Mouse (Mus musculus) liver, embryonic 11.5 days (tissue): Measurements from ENCODE around the gene Olfr1410. TPM values are rescaled to one million over a fixed set of nuclear protein-coding genes. Genes with fewer than 3 reads are reported as not detected.

Experiments used
- ATAC-seq: fragments of 200-750 bp; cut with Nextera tagmentation; replicated peaks from 2 replicates; pipeline ENCODE4 v1.8.0; 2017; ENCODE audit warnings: moderate number of reproducible peaks, mild to moderate bottlenecking, moderate TSS enrichment, moderate library complexity; ENCODE audit not compliant: low FRiP score
- DNase-seq: peaks from one replicate; pipeline ENCODE4 v3.0.0-alpha.2; 2017; ENCODE audit warnings: low spot score
- H3K27ac ChIP-seq: fragments of 300-500 bp; sonication (generic); 2 replicates; pipeline ENCODE4 v1.5.1; 2014; ENCODE audit warnings: mild to moderate bottlenecking, low read depth, low read length, control low read depth
- H3K27me3 ChIP-seq: fragments of 300-500 bp; sonication (generic); replicated peaks from 2 replicates; pipeline ENCODE4 v1.6.1; 2014; ENCODE audit warnings: low read length, mixed read lengths; ENCODE audit not compliant: control insufficient read depth, insufficient read depth
- H3K36me3 ChIP-seq: fragments of 300-500 bp; sonication (generic); 2 replicates; pipeline ENCODE4 v1.6.1; 2014; ENCODE audit warnings: mild to moderate bottlenecking, low read length, moderate library complexity, mixed read lengths; ENCODE audit not compliant: control insufficient read depth, insufficient read depth
- H3K4me1 ChIP-seq: fragments of 300-500 bp; sonication (generic); replicated peaks from 2 replicates; pipeline ENCODE4 v1.6.1; 2014; ENCODE audit warnings: low read length, mixed read lengths; ENCODE audit not compliant: control insufficient read depth, insufficient read depth
- H3K4me2 ChIP-seq: fragments of 300-500 bp; sonication (generic); 2 replicates; pipeline ENCODE4 v1.6.1; 2014; ENCODE audit warnings: mild to moderate bottlenecking, control low read depth, moderate library complexity
- H3K4me3 ChIP-seq: fragments of 300-500 bp; sonication (generic); 2 replicates; pipeline ENCODE4 v1.5.1; 2014; ENCODE audit warnings: low read depth, low read length, control low read depth
- H3K9ac ChIP-seq: fragments of 300-500 bp; sonication (generic); 2 replicates; pipeline ENCODE4 v1.6.1; 2014; ENCODE audit warnings: low read depth, low read length, control low read depth
- H3K9me3 ChIP-seq: fragments of 300-500 bp; sonication (generic); 2 replicates; pipeline ENCODE4 v1.6.1; 2016; ENCODE audit warnings: low read length, inconsistent platforms, mixed read lengths; ENCODE audit not compliant: control insufficient read depth
- WGBS: fragments of 180-500 bp; shearing (Covaris S2); extraction: QIAGEN DNeasy Blood & Tissue Kit; methylation state at CpG from one replicate; pipeline ENCODE4 v1.1.7; 2014; 5-methylcytosine and 5-hydroxymethylcytosine counted together
- polyA plus RNA-seq: library from polyadenylated mRNA; unstranded; fragments of >200 nt; fragmentation: Nextera tagmentation; extraction: Ambion mirVana; gene quantifications from 2 replicates; pipeline ENCODE4 v1.2.1, GENCODE M21; 2014

The Olfr1410 gene
- polyA plus RNA-seq, 1 experiment from 2014 or later = not detected

DNA sequence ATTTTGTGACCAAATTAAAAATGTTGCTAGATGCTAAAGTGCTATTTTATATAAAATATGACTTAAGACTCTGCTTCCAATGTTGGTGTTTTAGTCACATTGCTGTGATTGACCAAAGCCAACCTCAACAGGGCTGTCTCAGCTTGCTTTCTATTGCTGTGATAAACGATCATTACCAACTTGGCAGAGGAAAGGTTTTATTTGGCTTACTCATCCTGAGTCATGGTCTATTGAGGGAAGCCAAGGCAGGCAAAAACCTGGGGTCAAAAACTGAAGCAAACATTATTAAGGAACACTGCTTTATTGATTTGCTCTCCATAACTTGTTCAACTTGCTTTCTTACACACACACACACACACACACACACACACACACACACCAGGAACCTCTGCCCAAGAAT is 10.5 kb downstream of the Olfr1410 start:
- no peaks in the 10 kb centered on the region for H3K27me3 ChIP-seq
- WGBS = 74% methylated on average over 1 of the region's 1 CpGs
- no peak for DNase-seq
- no peak overlapping the region for H3K4me2 ChIP-seq
- no peaks in the 10 kb centered on the region for H3K9me3 ChIP-seq
- no peak for ATAC-seq
- no peak overlapping the region for H3K4me3 ChIP-seq
- no peaks in the 10 kb centered on the region for H3K36me3 ChIP-seq
- H3K9ac ChIP-seq = no peak overlapping the region
- H3K27ac ChIP-seq = no peak overlapping the region
- no peaks in the 10 kb centered on the region for H3K4me1 ChIP-seq

DNA sequence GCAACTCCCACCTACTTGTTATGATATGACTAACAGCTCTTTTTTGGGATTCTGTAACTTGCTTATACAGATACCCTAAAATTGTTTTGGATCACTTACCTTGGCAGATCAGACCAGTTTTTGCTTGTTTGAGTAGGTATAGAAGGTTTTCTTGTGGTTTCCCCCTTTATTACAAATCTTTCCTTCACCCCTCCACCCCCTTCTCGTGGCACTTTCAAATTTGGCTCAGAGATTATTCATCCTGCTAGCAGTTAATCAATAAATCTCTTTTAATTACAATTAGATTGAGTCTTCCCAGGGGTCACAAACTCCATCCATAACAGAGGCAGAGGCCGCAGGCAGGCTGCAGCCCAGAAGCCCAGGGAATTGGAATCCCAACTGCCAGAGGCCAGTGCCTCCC is 11.9 kb downstream of the Olfr1410 start, which contains the start of gene Olfr12:
Gene Olfr12 (plus strand): TSS at position 301 of the 400 bp plus-strand sequence.
- Histone ChIP-seq H3K9ac (no peak within 1 kb of the TSS), H3K9me3 (no peaks in the 10 kb centered on the region), H3K36me3 (no peaks in the 10 kb centered on the region), H3K4me2 (no peak within 1 kb of the TSS), H3K27ac (no peak within 1 kb of the TSS), H3K4me1 (no peaks in the 10 kb centered on the region), H3K27me3 (no peaks in the 10 kb centered on the region), H3K4me3 (no peak within 1 kb of the TSS)
- DNase-seq (no peak), ATAC-seq (no peak)
- 66% methylated on average over 2 of the region's 2 CpGs for WGBS

DNA sequence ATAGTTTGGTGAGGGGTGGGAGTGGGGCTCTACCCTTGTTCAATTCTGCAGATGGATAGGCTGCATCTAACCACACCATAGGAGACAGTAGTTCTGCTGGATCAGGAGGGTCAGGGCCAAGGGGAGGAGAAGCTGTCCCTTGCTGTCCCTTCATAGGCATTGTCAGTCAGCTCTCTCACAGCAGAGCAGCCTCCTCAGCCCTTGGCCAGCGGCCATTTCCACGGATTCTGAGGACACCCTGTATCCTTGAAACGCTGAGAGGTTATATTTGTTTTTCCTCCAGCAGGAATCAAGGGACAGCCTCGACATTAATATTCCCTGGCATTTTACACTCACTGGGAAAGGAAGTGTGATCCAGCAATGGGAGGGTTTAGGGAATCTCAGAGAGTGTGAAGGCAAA is 12.8 kb downstream of the Olfr1410 start:
- no peak overlapping the region for H3K4me2 ChIP-seq
- ATAC-seq = no peak
- no peaks in the 10 kb centered on the region for H3K9me3 ChIP-seq
- H3K4me1 ChIP-seq = no peaks in the 10 kb centered on the region
- DNase-seq = no peak
- no peak overlapping the region for H3K4me3 ChIP-seq
- no peaks in the 10 kb centered on the region for H3K36me3 ChIP-seq
- WGBS = 69% methylated on average over 4 of the region's 4 CpGs
- no peaks in the 10 kb centered on the region for H3K27me3 ChIP-seq
- H3K9ac ChIP-seq = no peak overlapping the region
- H3K27ac ChIP-seq = no peak overlapping the region

DNA sequence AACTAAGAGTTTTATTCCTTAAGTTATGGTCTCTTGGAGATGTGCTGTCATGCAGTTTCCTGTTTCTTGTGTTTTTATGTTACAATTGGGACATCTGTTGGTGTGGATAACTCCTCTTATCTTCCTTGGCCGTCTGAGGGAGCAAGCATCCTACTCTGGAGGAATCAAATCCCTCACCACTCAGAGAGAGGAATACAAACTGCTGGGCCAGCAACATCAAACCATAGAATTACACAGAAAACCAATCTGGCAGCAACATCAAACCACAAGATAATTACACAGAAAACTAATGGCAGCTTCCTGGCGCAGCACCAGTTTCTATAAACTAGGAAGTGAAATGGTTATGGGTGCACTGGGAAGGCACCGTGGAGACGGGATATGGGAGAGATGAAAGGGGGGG is 22.6 kb downstream of the Olfr1410 start:
- Histone ChIP-seq H3K4me2 (no peak overlapping the region), H3K36me3 (no peaks in the 10 kb centered on the region), H3K4me1 (no peaks in the 10 kb centered on the region), H3K9ac (no peak overlapping the region), H3K27ac (no peak overlapping the region), H3K9me3 (no peaks in the 10 kb centered on the region), H3K27me3 (no peaks in the 10 kb centered on the region), H3K4me3 (no peak overlapping the region)
- WGBS = 47% methylated on average over 4 of the region's 4 CpGs
- DNase-seq (no peak), ATAC-seq (no peak)

DNA sequence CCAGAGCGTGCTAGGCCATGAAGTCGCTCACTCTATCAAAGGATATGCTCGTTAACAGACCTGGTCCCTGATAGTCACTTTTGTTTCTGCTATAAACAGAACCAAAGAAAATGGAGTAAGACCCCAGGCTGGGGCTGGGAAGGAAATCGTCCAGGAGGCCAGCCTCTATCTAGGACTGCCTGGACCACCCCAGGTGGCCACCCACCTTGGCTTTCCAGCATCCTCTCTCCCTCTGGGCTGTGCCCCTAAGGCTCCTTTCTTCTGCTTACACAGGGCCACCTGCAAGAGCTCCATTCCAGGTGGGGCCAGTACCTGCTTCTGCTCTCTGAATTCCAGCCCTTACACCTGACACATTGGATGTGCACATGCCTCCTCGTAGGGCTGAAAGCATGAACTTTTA is 26.6 kb downstream of the Olfr1410 start:
- Histone ChIP-seq H3K9ac (no peak overlapping the region), H3K9me3 (no peaks in the 10 kb centered on the region), H3K27ac (no peak overlapping the region), H3K36me3 (peaks cover 2% of the 10 kb centered on the region; the same call in 1 of the 2 replicates), H3K4me2 (no peak overlapping the region), H3K27me3 (no peaks in the 10 kb centered on the region), H3K4me1 (no peaks in the 10 kb centered on the region), H3K4me3 (no peak overlapping the region)
- ATAC-seq (no peak), DNase-seq (no peak)
- 75% methylated on average over 5 of the region's 5 CpGs for WGBS

DNA sequence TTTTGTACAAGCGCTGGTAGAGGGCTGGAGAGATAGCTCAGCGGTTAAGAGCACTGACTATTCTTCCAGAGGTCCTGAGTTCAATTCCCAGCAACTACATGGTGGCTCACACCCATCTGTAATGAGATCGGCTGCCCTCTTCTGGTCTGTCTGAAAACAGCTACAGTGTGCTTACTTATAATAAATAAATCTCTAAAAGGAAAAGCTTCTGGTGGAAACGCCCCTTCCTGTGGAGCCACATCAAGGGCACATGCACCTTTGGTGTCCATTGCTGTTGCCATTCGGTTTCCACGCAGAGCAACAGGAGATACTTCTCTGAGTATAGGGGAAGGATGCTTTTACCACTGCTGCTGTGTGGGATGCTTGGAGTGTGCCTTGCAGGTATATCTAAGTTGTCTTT is 27.4 kb downstream of the Olfr1410 start:
- H3K9me3 ChIP-seq = no peaks in the 10 kb centered on the region
- H3K4me3 ChIP-seq = no peak overlapping the region
- DNase-seq = no peak
- peaks cover 6% of the 10 kb centered on the region; the same call in 1 of the 2 replicates for H3K36me3 ChIP-seq
- no peak overlapping the region for H3K9ac ChIP-seq
- 63% methylated on average over 6 of the region's 6 CpGs for WGBS
- H3K27me3 ChIP-seq = no peaks in the 10 kb centered on the region
- no peak for ATAC-seq
- H3K27ac ChIP-seq = no peak overlapping the region
- no peak overlapping the region for H3K4me2 ChIP-seq
- no peaks in the 10 kb centered on the region for H3K4me1 ChIP-seq

DNA sequence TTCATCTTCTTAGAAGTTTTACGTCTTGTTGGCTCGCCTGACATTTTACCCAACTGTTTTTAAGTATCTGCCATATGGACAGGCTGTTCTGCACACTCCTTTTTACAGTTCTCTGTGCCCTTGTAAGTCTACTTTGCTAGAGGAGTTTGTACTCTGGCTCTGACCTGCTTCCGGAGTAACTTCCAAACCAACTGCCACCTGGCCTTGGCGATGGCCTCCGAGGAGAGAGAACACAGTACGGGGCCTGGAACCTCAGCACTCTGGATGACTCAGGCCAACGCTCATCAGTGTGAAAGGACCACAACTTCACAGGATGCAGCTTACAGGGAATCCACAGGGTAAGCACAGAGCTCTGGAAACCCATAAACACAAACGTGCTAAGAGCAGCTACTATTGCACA is 28.1 kb downstream of the Olfr1410 start:
- DNase-seq = no peak
- Histone ChIP-seq H3K27me3 (no peaks in the 10 kb centered on the region), H3K4me3 (no peak overlapping the region), H3K4me2 (no peak overlapping the region), H3K9ac (no peak overlapping the region), H3K4me1 (no peaks in the 10 kb centered on the region), H3K36me3 (peaks cover 6% of the 10 kb centered on the region; the same call in 1 of the 2 replicates), H3K27ac (no peak overlapping the region), H3K9me3 (no peaks in the 10 kb centered on the region)
- WGBS = 85% methylated on average over 8 of the region's 8 CpGs
- ATAC-seq = no peak

DNA sequence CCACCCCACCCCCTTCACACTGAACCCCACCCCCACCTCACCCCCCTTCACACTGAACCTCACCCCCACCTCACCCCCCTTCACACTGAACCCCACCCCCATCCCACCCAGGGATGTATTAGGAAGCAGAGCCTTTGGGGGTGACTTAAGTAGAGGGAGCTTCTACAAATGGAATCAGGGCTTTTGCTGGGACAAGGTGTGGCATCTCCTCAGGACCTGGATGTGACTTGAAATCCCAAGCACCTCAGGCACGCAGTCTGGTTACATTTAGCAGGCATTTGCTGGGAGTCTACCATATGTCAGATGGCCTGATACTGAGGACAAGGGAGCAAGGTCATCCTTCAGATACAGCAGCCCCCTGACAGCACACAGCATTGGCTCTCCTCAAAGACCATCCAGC is 29.0 kb downstream of the Olfr1410 start:
- Histone ChIP-seq H3K4me1 (no peaks in the 10 kb centered on the region), H3K4me3 (no peak overlapping the region), H3K36me3 (peaks cover 6% of the 10 kb centered on the region; the same call in 1 of the 2 replicates), H3K27me3 (no peaks in the 10 kb centered on the region), H3K9me3 (no peaks in the 10 kb centered on the region), H3K4me2 (no peak overlapping the region), H3K9ac (no peak overlapping the region), H3K27ac (no peak overlapping the region)
- no peak for DNase-seq
- 74% methylated on average over 1 of the region's 1 CpGs for WGBS
- ATAC-seq = no peak

DNA sequence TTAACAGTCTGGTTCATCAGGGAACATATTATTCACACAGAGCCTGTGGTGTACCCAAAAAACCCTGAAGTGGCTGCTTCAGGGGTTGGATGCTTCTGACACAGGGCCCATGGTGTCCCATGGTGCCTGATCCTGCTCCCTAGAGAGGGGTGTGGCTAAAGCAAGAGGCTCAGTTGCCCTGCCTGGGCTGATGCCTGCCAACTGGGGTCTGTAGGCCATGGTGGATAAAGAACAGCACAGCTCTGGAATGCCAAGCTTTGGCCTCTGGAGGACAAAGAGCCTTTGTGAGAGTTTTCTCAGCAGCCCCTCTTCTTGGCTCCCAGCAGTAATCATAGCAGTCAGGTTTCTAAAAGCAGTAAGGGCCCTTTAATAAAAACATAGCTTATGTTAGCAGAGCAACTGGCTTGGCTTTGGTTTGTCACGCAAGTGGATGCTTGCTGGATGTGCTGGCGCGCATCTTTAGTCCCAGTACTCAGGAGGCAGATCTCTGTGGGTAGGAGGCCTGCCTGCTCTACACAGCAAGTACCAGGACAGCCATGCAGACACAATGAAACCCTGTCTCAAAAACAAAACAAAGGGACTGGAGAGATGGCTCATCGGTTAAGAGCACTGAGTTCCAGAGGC is 29.5 kb downstream of the Olfr1410 start:
- no peaks in the 10 kb centered on the region for H3K27me3 ChIP-seq
- peaks cover 6% of the 10 kb centered on the region; the same call in 1 of the 2 replicates for H3K36me3 ChIP-seq
- no peaks in the 10 kb centered on the region for H3K9me3 ChIP-seq
- ATAC-seq (no peak), DNase-seq (no peak)
- no peak overlapping the region for H3K4me2 ChIP-seq
- WGBS = 92% methylated on average over 4 of the region's 4 CpGs
- H3K9ac ChIP-seq = no peak overlapping the region
- no peak overlapping the region for H3K27ac ChIP-seq
- H3K4me1 ChIP-seq = no peaks in the 10 kb centered on the region
- no peak overlapping the region for H3K4me3 ChIP-seq
